Mouse (Mus musculus) ovary, adult 10 weeks (tissue): ENCODE data around the gene Gm20498. TPM values are rescaled to one million over a fixed set of nuclear protein-coding genes. Genes with fewer than 3 reads are reported as not detected.

ENCODE experiments used
- polyA plus RNA-seq: library from polyadenylated mRNA; stranded (reverse); fragments of 350-450 nt; fragmentation: Illumina TruSeq; extraction: RNeasy Lipid Tissue Mini Kit (QIAGEN cat#74804); gene quantifications from one replicate; pipeline ENCODE4 v1.2.3, GENCODE M21; 2014

Gene Gm20498
- polyA plus RNA-seq = 12.2 TPM

GRCm38 (mm10) chr12:81532316-81533028 is at the start of gene Gm20498, which contains the start of gene Synj2bp:
Gene Gm20498, minus strand, starts transcription at chr12:81532905.
Gene Synj2bp, minus strand, starts transcription at chr12:81532911.

GRCm38 (mm10) chr12:81568374-81568773 is 35.7 kb upstream of the Gm20498 start, which contains the start of gene Adam21:
Gene Adam21, minus strand, starts transcription at chr12:81568474.

GRCm38 (mm10) chr12:81484727-81485191 is 47.9 kb downstream of the Gm20498 start, which contains the start of gene Cox16:
Gene Cox16, minus strand, starts transcription at chr12:81485127.

GRCm38 (mm10) chr12:81421846-81422245 is 110.9 kb downstream of the Gm20498 start, which contains the start of gene Adam4:
Gene Adam4, minus strand, starts transcription at chr12:81421946.

GRCm38 (mm10) chr12:81379364-81379763 is 153.3 kb downstream of the Gm20498 start, which contains the start of gene Gm4787:
Gene Gm4787, minus strand, starts transcription at chr12:81379464.

GRCm38 (mm10) chr12:81332875-81333421 is 199.8 kb downstream of the Gm20498 start, which contains the start of gene Slc8a3:
Gene Slc8a3, minus strand, starts transcription at chr12:81333180.

Other genes starting within 250 kb of the Gm20498 start
- 0.17 TPM for gene Slc8a3, start 199.7 kb downstream of the Gm20498 start, polyA plus RNA-seq
- gene Gm4787, start 153.4 kb downstream of the Gm20498 start, polyA plus RNA-seq = 1.1 TPM
- 0.40 TPM for gene Adam4, start 111.0 kb downstream of the Gm20498 start, polyA plus RNA-seq
- gene Cox16, start 47.8 kb downstream of the Gm20498 start, polyA plus RNA-seq = 291 TPM
- gene Synj2bp, start within 50 bp of the Gm20498 start, polyA plus RNA-seq = 171 TPM
- gene Adam21, start 35.6 kb upstream of the Gm20498 start, polyA plus RNA-seq = 0.29 TPM
- 97.9 TPM for gene Med6, start 62.1 kb upstream of the Gm20498 start, polyA plus RNA-seq
- gene Ttc9, start 98.3 kb upstream of the Gm20498 start, polyA plus RNA-seq = 5.1 TPM
- gene Map3k9, start 248.3 kb upstream of the Gm20498 start, polyA plus RNA-seq = not detected